Mouse (Mus musculus): ENCODE data around the gene Olfr1291-ps1. TPM values are rescaled to one million over a fixed set of nuclear protein-coding genes. Genes with fewer than 3 reads are reported as not detected.

Gene Olfr1291-ps1
- polyA plus RNA-seq, 1 experiment: not detected

- no peaks in the 10 kb centered on the region for H3K27me3 ChIP-seq (ENCODE audit: control insufficient read depth, insufficient read depth, low read length)
- no peaks in the 10 kb centered on the region for H3K4me1 ChIP-seq (ENCODE audit: control insufficient read depth, insufficient read depth, insufficient read length, low read length)
- no peak within 1 kb of the TSS for H3K4me3 ChIP-seq (ENCODE audit: low read depth, low read length)
- H3K27ac ChIP-seq (ENCODE audit: insufficient read depth, low read depth, low read length): no peak within 1 kb of the TSS
- H3K36me3 ChIP-seq (ENCODE audit: control insufficient read depth, insufficient read depth, low read length): no peaks in the 10 kb centered on the region
- TF ChIP-seq CTCF (IDR thresholded peaks at IDR 0.05; ENCODE audit: extremely low read depth, insufficient read length, insufficient replicate concordance, low read depth, low read length) (no peak), POLR2A (IDR thresholded peaks at IDR 0.05; ENCODE audit: low read depth, low read length) (no peak)
- 38% methylated on average over 1 of the region's 1 CpGs for WGBS
These were observed 43.2 kb downstream of the Olfr1291-ps1 start, which contains the start of gene Olfr1294 for GRCm38 (mm10) chr2:111540191-111540590. Gene Olfr1294 (minus strand): TSS chr2:111540291.

Other genes starting within 250 kb of the Olfr1291-ps1 start
- not detected in 2 replicates for gene Olfr1276, start 242.7 kb upstream of the Olfr1291-ps1 start, polyA plus RNA-seq (2012; rRNA removed)
- not detected in 2 replicates for gene Olfr1277, start 223.1 kb upstream of the Olfr1291-ps1 start, polyA plus RNA-seq (2012; rRNA removed)
- gene Olfr1278, start 207.0 kb upstream of the Olfr1291-ps1 start, polyA plus RNA-seq (2012; rRNA removed): not detected in 2 replicates
- gene Olfr1279, start 196.5 kb upstream of the Olfr1291-ps1 start, polyA plus RNA-seq (2012; rRNA removed): not detected in 2 replicates
- not detected in 2 replicates for gene Olfr1280, start 183.2 kb upstream of the Olfr1291-ps1 start, polyA plus RNA-seq (2012; rRNA removed)
- gene Olfr1281, start 170.7 kb upstream of the Olfr1291-ps1 start, polyA plus RNA-seq (2012; rRNA removed): not detected in 2 replicates
- not detected in 2 replicates for gene Olfr1282, start 161.1 kb upstream of the Olfr1291-ps1 start, polyA plus RNA-seq (2012; rRNA removed)
- not detected in 2 replicates for gene Olfr1283, start 130.4 kb upstream of the Olfr1291-ps1 start, polyA plus RNA-seq (2012; rRNA removed)
- gene Olfr1284, start 121.7 kb upstream of the Olfr1291-ps1 start, polyA plus RNA-seq (2012; rRNA removed): not detected in 2 replicates
- not detected in 2 replicates for gene Olfr1286, start 74.1 kb upstream of the Olfr1291-ps1 start, polyA plus RNA-seq (2012; rRNA removed)
- not detected in 2 replicates for gene Olfr1287, start 48.0 kb upstream of the Olfr1291-ps1 start, polyA plus RNA-seq (2012; rRNA removed)
- gene Olfr1288, start 23.1 kb upstream of the Olfr1291-ps1 start, polyA plus RNA-seq (2012; rRNA removed): not detected in 2 replicates
- gene Olfr1289, start 16.4 kb upstream of the Olfr1291-ps1 start, polyA plus RNA-seq (2012; rRNA removed): not detected in 2 replicates
- not detected in 2 replicates for gene Olfr1290, start 3.4 kb upstream of the Olfr1291-ps1 start, polyA plus RNA-seq (2012; rRNA removed)
- gene Olfr1293-ps, start 28.0 kb downstream of the Olfr1291-ps1 start, polyA plus RNA-seq (2012; rRNA removed): not detected in 2 replicates
- gene Olfr1294, start 43.1 kb downstream of the Olfr1291-ps1 start, polyA plus RNA-seq (2012; rRNA removed): not detected in 2 replicates
- gene Olfr1295, start 72.5 kb downstream of the Olfr1291-ps1 start, polyA plus RNA-seq (2012; rRNA removed): not detected in 2 replicates
- not detected in 2 replicates for gene Olfr1297, start 129.3 kb downstream of the Olfr1291-ps1 start, polyA plus RNA-seq (2012; rRNA removed)
- gene Olfr1298, start 152.0 kb downstream of the Olfr1291-ps1 start, polyA plus RNA-seq (2012; rRNA removed): not detected in 2 replicates
- not detected in 2 replicates for gene Olfr1299, start 164.2 kb downstream of the Olfr1291-ps1 start, polyA plus RNA-seq (2012; rRNA removed)